Mouse (Mus musculus) C2C12 (cell line): ENCODE data around the gene Gm10840.

Source experiments
- CEBPB ChIP-seq: IDR thresholded peaks from one replicate; pipeline ENCODE4 v1.6.1; 2011; ENCODE audit warnings: low read depth, mild to moderate bottlenecking, control low read depth, moderate library complexity
- CTCF ChIP-seq: IDR thresholded peaks from one replicate; pipeline ENCODE4 v1.5.1; 2011; ENCODE audit not compliant: control insufficient read depth, insufficient read depth, insufficient read length
- FOSL1 ChIP-seq: IDR thresholded peaks from one replicate; pipeline ENCODE4 v1.8.0; 2011; ENCODE audit warnings: mild to moderate bottlenecking, low read length; ENCODE audit not compliant: poor library complexity, insufficient read depth, severe bottlenecking
- MAX ChIP-seq: IDR thresholded peaks from one replicate; pipeline ENCODE4 v1.6.1; 2011; ENCODE audit warnings: mild to moderate bottlenecking, control low read depth
- MYOD1 ChIP-seq: IDR thresholded peaks from one replicate; pipeline ENCODE4 v1.6.1; 2011; ENCODE audit warnings: low read depth; ENCODE audit not compliant: control insufficient read depth, insufficient read length
- MYOG ChIP-seq: IDR thresholded peaks from one replicate; pipeline ENCODE4 v1.6.1; 2011; ENCODE audit not compliant: control insufficient read depth, insufficient read length; ENCODE audit errors: extremely low read depth
- USF1 ChIP-seq: IDR thresholded peaks from one replicate; pipeline ENCODE4 v1.6.1; 2011; ENCODE audit warnings: low read depth, mild to moderate bottlenecking, control low read depth, moderate library complexity

GRCm38 (mm10) chr11:106124784-106125183 is 35.9 kb upstream of the Gm10840 start:
- TF ChIP-seq CTCF, result no peak
- TF ChIP-seq MAX, result no peak
- no peak for TF ChIP-seq MYOD1
- no peak for TF ChIP-seq USF1
- TF ChIP-seq MYOG, result no peak
- TF ChIP-seq FOSL1, result no peak
- no peak for TF ChIP-seq CEBPB
